Mouse (Mus musculus) forebrain, embryonic 12.5 days (tissue): ENCODE measurements around the gene Snx21. TPM values are rescaled to one million over a fixed set of nuclear protein-coding genes. Genes with fewer than 3 reads are reported as not detected.

Source experiments
- ATAC-seq: fragments of 200-750 bp; cut with Nextera tagmentation; 2 replicates; pipeline ENCODE4 v1.8.0; 2017; ENCODE audit warnings: moderate TSS enrichment; ENCODE audit not compliant: low FRiP score
- H3K27ac ChIP-seq: fragments of 300-500 bp; sonication (generic); 2 replicates; pipeline ENCODE4 v1.5.1; 2016; ENCODE audit warnings: mild to moderate bottlenecking
- H3K27me3 ChIP-seq: fragments of 300-500 bp; sonication (generic); 2 replicates; pipeline ENCODE4 v1.6.1; 2016; ENCODE audit warnings: mild to moderate bottlenecking
- H3K36me3 ChIP-seq: fragments of 300-500 bp; sonication (generic); replicated peaks from 2 replicates; pipeline ENCODE4 v1.6.1; 2016; ENCODE audit warnings: mild to moderate bottlenecking
- H3K4me1 ChIP-seq: fragments of 300-500 bp; sonication (generic); 2 replicates; pipeline ENCODE4 v1.6.1; 2016
- H3K4me2 ChIP-seq: fragments of 300-500 bp; sonication (generic); 2 replicates; pipeline ENCODE4 v1.6.1; 2016; ENCODE audit warnings: mild to moderate bottlenecking, moderate library complexity
- H3K4me3 ChIP-seq: fragments of 300-500 bp; sonication (generic); replicated peaks from 2 replicates; pipeline ENCODE4 v1.5.1; 2016; ENCODE audit warnings: mild to moderate bottlenecking
- H3K9ac ChIP-seq: fragments of 300-500 bp; sonication (generic); 2 replicates; pipeline ENCODE4 v1.6.1; 2016; ENCODE audit warnings: mild to moderate bottlenecking
- H3K9me3 ChIP-seq: fragments of 300-500 bp; sonication (generic); 2 replicates; pipeline ENCODE4 v1.6.1; 2016
- WGBS: fragments of 180-500 bp; shearing (Covaris S2); methylation state at CpG from one replicate; pipeline ENCODE4 v1.1.7; 2016; 5-methylcytosine and 5-hydroxymethylcytosine counted together
- polyA plus RNA-seq: library from polyadenylated mRNA; unstranded; fragments of >200 nt; fragmentation: Nextera tagmentation; extraction: Ambion mirVana; gene quantifications from 2 replicates; pipeline ENCODE4 v1.2.1, GENCODE M21; 2016

Snx21 gene
- polyA plus RNA-seq, 1 experiment from 2014 or later: 13.0 TPM

DNA sequence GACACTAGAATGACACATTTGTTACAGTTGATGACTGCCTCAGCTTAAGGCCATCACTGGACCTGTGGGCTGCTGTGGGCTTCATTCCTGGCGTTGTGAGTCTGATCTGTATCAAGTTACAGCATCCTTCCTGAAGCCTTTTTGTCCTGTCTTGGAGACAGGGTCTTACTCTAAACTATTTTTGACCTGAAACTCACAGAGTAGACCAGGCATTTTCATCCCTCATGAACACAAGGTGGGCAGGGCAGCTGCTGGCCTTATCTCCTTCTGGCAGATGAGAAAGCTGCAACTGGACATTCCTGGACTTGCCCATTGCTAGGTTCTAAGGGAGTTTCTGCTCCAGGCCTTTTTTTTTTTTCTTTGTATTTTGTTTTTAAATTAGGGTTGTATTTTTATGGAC lies 26.9 kb upstream of the Snx21 start:
- H3K9ac ChIP-seq: no peak overlapping the region
- H3K36me3 ChIP-seq: peaks cover 98% of the 10 kb centered on the region
- no peak overlapping the region for H3K4me3 ChIP-seq
- WGBS: 73% methylated on average over 1 of the region's 1 CpGs
- no peaks in the 10 kb centered on the region for H3K9me3 ChIP-seq
- H3K27ac ChIP-seq: no peak overlapping the region
- no peaks in the 10 kb centered on the region for H3K27me3 ChIP-seq
- no peaks in the 10 kb centered on the region for H3K4me1 ChIP-seq
- no peak for ATAC-seq
- H3K4me2 ChIP-seq: no peak overlapping the region

- ATAC-seq: no peak
- no peaks in the 10 kb centered on the region for H3K9me3 ChIP-seq
- no peaks in the 10 kb centered on the region for H3K27me3 ChIP-seq
- H3K27ac ChIP-seq: no peak overlapping the region
- no peak overlapping the region for H3K4me2 ChIP-seq
- no peak overlapping the region for H3K4me3 ChIP-seq
- peaks cover 91% of the 10 kb centered on the region for H3K36me3 ChIP-seq
- H3K9ac ChIP-seq: no peak overlapping the region
- WGBS: 90% methylated on average over 4 of the region's 4 CpGs
- H3K4me1 ChIP-seq: no peaks in the 10 kb centered on the region
Measured at GRCm38 (mm10) chr2:164760059-164760833, 25.4 kb upstream of the Snx21 start.

GRCm38 (mm10) chr2:164761502-164761901 lies 24.1 kb upstream of the Snx21 start:
- Histone ChIP-seq H3K4me1 (no peaks in the 10 kb centered on the region), H3K4me2 (no peak overlapping the region), H3K4me3 (no peak overlapping the region), H3K9me3 (no peaks in the 10 kb centered on the region), H3K36me3 (peaks cover 90% of the 10 kb centered on the region), H3K27me3 (no peaks in the 10 kb centered on the region), H3K9ac (no peak overlapping the region), H3K27ac (no peak overlapping the region)
- WGBS: 88% methylated on average over 2 of the region's 2 CpGs
- ATAC-seq: no peak

DNA sequence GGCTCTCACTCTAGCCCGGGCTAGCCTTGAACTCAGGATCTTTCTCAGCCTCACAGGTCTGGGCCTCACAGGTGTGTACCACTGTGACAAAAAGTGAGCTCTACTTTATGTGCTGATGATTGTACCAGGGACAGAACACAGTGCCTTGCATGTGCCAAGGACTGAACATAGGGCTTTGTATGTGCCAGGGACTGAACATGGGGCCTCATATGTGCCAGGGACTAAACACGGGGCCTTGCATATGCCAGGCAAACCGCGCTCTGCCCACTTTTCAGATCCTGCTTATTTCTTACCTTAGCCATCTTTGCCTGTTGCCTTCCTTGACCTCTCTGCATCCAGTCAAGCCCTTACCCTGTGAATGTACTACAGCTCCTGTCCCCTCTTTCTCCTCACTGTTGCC lies 23.7 kb upstream of the Snx21 start:
- no peak for ATAC-seq
- Histone ChIP-seq H3K9ac (no peak overlapping the region), H3K4me3 (no peak overlapping the region), H3K27ac (no peak overlapping the region), H3K4me2 (no peak overlapping the region), H3K4me1 (no peaks in the 10 kb centered on the region), H3K9me3 (no peaks in the 10 kb centered on the region), H3K36me3 (peaks cover 90% of the 10 kb centered on the region), H3K27me3 (no peaks in the 10 kb centered on the region)
- over 99% methylated on average over 4 of the region's 4 CpGs for WGBS

DNA sequence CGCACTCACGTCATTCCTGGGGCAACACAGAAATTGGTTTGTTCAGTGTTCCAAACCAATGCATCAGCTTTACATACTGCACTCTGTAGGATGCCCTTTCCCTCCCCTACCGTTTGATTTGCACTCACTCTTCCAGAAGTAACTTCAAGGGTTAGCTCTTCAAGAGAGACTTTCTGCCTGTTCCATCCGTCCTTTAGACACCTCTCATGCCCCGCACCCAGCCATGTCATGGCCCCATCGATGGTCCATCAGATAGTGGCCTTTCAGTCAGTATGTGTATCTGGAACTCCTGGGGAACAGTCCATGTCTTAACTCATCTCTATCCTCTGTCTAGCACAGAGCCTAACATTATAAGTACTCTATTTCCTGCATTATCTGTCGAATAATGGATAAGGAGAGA lies 23.0 kb upstream of the Snx21 start:
- no peak overlapping the region for H3K4me2 ChIP-seq
- 89% methylated on average over 7 of the region's 7 CpGs for WGBS
- H3K27me3 ChIP-seq: no peaks in the 10 kb centered on the region
- peaks cover 90% of the 10 kb centered on the region for H3K36me3 ChIP-seq
- no peak overlapping the region for H3K27ac ChIP-seq
- no peak overlapping the region for H3K4me3 ChIP-seq
- no peak overlapping the region for H3K9ac ChIP-seq
- H3K4me1 ChIP-seq: no peaks in the 10 kb centered on the region
- no peak for ATAC-seq
- H3K9me3 ChIP-seq: no peaks in the 10 kb centered on the region

- Histone ChIP-seq H3K9me3 (no peaks in the 10 kb centered on the region), H3K27me3 (no peaks in the 10 kb centered on the region), H3K27ac (no peak overlapping the region), H3K4me1 (peaks cover 9% of the 10 kb centered on the region), H3K4me2 (no peak overlapping the region), H3K9ac (no peak overlapping the region), H3K4me3 (no peak overlapping the region), H3K36me3 (peaks cover 67% of the 10 kb centered on the region)
- 88% methylated on average over 3 of the region's 3 CpGs for WGBS
- no peak for ATAC-seq
Measured at GRCm38 (mm10) chr2:164765841-164766240, 19.8 kb upstream of the Snx21 start.

- no peak for ATAC-seq
- no peaks in the 10 kb centered on the region for H3K27me3 ChIP-seq
- peaks cover 66% of the 10 kb centered on the region for H3K36me3 ChIP-seq
- H3K9ac ChIP-seq: no peak overlapping the region
- WGBS: 94% methylated on average over 15 of the region's 15 CpGs
- peaks cover 25% of the 10 kb centered on the region for H3K4me1 ChIP-seq
- no peaks in the 10 kb centered on the region for H3K9me3 ChIP-seq
- H3K27ac ChIP-seq: no peak overlapping the region
- H3K4me3 ChIP-seq: no peak overlapping the region
- no peak overlapping the region for H3K4me2 ChIP-seq
Measured at GRCm38 (mm10) chr2:164767812-164768540, 17.6 kb upstream of the Snx21 start.

DNA sequence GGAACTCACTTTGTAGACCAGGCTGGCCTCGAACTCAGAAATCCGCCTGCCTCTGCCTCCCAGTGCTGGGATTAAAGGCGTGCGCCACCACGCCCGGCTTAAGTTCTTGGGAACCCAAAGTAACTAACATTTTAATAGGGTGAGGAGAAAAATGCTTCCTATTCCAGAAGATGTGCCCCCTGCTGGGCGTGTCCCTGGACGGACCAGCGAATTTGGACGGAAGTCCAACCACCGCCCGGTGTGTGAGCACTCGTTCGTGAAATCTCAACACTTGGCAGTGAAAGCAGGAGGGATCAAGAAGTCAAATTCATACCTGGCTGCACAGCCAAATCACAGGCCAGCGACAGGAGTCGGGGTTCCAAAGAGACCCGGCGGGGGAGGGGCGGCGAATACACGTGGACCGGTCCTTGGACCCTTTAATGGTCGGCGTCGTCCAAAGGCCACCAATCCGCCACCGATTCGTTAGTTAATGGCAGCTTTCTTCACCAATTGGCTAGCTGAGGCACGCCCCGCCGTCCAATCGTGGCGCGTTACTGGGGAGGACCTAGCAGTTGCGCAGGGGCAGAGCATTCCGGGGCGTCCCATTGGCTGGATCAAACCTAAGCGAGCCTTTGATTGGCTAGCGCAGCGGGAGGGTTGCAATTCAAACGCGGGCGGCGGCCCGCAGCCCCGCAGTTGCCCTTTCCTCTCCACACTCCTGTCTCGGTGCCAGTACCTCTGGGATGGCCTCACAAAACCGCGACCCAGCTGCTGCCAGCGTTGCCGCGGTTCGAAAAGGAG lies 16.2 kb upstream of the Snx21 start, which contains the start of gene Ube2c:
Gene Ube2c, plus strand, starts transcription at position 641 of the 780 bp plus-strand sequence.
- H3K9me3 ChIP-seq: no peaks in the 10 kb centered on the region
- peak; percentile 99 for ATAC-seq
- peak within 1 kb of the TSS; percentile 93 for H3K4me3 ChIP-seq
- H3K27ac ChIP-seq: peak within 1 kb of the TSS; percentile 69
- peak within 1 kb of the TSS; percentile 85 for H3K4me2 ChIP-seq
- H3K4me1 ChIP-seq: peaks cover 25% of the 10 kb centered on the region
- H3K9ac ChIP-seq: peak within 1 kb of the TSS; percentile 83
- peaks cover 64% of the 10 kb centered on the region for H3K36me3 ChIP-seq
- 3% methylated on average over 53 of the region's 53 CpGs for WGBS
- H3K27me3 ChIP-seq: no peaks in the 10 kb centered on the region

DNA sequence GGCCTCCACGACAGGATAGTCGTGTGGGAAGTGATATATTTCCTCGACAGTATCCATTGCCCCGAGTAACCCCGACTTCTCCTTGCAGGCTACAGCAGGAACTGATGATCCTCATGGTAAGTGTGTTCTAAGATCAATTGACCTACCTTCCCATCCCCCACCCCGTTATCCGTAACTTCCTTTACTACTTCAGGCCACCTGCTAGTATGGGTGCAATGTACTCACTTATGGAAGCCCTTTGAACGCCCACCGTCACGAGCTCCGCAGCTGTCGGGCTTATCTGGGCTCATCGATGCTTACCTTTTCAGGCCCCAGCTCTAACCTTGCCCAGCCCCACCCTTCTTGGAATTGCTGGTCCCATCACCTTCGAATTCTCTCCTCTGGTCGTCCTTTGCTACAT lies 15.3 kb upstream of the Snx21 start:
- Histone ChIP-seq H3K4me1 (peaks cover 25% of the 10 kb centered on the region), H3K9ac (peak overlapping the region; percentile 83), H3K27me3 (no peaks in the 10 kb centered on the region), H3K4me3 (peak overlapping the region; percentile 93), H3K27ac (peak overlapping the region; percentile 69), H3K9me3 (no peaks in the 10 kb centered on the region), H3K36me3 (peaks cover 56% of the 10 kb centered on the region), H3K4me2 (peak overlapping the region; percentile 85)
- WGBS: 6% methylated on average over 15 of the region's 15 CpGs
- ATAC-seq: no peak

- ATAC-seq: no peak
- Histone ChIP-seq H3K4me3 (peak overlapping the region; percentile 93), H3K27me3 (no peaks in the 10 kb centered on the region), H3K4me2 (peak overlapping the region; percentile 85), H3K4me1 (peaks cover 25% of the 10 kb centered on the region), H3K27ac (no peak overlapping the region), H3K9me3 (no peaks in the 10 kb centered on the region), H3K36me3 (peaks cover 48% of the 10 kb centered on the region), H3K9ac (peak overlapping the region; percentile 83)
- 83% methylated on average over 8 of the region's 8 CpGs for WGBS
Measured at GRCm38 (mm10) chr2:164771123-164771522, 14.5 kb upstream of the Snx21 start.

DNA sequence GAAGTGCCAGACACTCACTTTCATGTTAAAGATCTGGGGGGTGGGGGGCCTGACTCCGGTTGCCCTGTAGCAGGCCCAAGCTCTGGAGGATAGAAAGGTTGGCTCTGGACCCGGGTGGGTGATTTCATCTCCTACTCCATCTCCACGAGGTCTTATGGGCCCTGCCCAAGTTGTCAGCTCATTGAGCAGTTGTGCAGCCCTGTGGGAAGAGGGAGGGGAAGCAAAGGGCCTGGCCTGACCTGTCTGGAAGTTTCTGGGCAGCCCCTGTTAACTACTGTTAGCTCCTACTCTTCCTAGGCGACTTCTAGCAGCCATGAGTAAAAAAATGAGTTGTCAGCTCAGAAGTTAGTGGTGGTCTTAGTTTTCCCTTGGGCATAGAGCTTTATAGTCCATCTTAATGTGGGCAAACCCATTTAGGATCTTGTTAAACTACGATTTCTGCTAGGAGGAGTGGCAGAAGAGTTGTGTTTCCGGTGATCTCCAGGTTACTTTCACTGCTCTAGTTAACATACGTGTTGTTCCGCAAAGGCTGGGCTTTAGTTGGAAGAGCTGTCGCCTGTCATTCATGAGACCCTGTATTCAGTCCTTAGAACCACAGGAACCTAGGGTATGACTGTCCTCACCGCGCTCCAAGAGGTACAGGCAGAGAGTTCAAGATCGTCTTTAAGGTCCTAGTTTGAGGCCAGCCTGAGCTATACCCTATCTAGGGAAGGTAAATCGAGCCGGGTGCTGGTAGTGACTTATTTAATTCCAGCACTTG lies 12.2 kb upstream of the Snx21 start:
- peaks cover 25% of the 10 kb centered on the region for H3K36me3 ChIP-seq
- no peak overlapping the region for H3K27ac ChIP-seq
- WGBS: 81% methylated on average over 14 of the region's 14 CpGs
- ATAC-seq: no peak
- peaks cover 25% of the 10 kb centered on the region for H3K4me1 ChIP-seq
- no peak overlapping the region for H3K4me2 ChIP-seq
- no peaks in the 10 kb centered on the region for H3K9me3 ChIP-seq
- H3K9ac ChIP-seq: no peak overlapping the region
- no peak overlapping the region for H3K4me3 ChIP-seq
- H3K27me3 ChIP-seq: peaks cover 4% of the 10 kb centered on the region; the same call in 1 of the 2 replicates
